Mouse (Mus musculus): ENCODE data around the gene Bsn. TPM values are rescaled to one million over a fixed set of nuclear protein-coding genes. Genes with fewer than 3 reads are reported as not detected.

The Bsn gene
- polyA plus RNA-seq, 1 experiment, result 0.24 TPM

DNA sequence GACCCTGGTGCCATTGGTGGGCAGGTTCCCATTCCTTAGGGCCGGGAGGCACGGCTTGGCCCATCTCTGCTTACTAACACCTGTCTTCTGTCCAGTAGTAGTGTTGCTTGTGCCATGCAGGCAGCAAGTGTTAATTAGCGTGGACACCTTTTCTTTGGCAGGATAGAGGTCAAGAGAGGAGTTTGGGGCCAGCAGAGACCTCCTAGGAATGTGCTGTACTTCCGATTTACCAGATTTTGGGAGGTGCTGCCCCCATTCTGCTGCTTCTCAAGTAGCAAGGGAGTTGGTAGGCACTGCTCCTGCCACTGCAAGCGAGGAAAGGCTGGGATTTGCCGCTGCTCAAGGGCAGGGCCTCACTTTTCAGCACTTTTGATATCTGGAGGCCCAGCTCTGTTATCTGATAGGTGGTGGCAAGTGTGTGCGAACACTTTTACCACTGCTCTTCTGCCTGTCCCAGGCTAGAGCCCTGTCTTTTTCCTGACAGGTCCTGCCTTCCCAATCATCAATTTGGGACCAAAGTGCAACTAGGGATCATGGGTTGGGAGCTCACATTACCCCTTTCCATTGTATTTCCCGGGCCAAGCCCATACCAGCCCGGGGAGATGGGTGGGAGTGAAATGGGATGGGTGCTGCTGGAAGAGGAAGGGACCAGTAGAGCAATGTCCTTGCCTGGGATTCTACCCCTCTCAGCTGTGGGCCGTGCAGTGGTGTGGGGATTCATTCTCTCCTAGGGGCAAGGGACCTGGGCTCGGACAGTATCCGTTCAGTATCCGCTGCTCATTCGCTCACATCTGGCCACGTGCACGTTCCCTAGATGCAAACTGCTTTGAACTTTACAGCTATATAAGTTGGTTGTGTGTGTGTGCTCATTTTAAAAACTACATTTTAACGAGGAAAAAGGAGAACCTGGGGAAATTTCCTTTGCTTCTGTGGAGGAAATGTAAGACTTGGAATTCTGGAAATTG is 142.3 kb downstream of the Bsn start:
- H3K4me3 ChIP-seq (ENCODE audit: insufficient read depth, low read depth, low read length), result peak overlapping the region; percentile 52; the same call in 1 of the 2 replicates

DNA sequence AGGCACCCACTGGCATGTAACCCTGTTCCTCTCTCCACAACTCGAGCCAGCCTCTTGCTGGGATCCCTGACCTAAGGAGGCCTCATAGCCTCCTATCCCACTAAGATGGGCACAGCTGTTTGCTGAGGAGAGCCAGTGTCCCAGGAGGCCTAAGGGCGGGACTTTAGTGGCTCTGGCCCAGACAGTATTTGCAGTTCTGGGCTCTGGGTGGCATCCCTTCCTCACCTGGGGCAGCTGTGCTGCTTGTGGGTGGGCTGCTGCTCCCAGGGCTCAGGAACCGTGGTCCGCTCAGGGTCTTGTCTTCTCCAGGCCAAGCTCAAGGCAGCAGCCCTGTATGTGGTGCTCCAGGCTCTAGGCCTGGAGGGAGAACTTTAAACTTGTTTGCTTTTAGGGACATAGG is 143.6 kb downstream of the Bsn start:
- no peak overlapping the region for H3K27ac ChIP-seq (replicated peaks; ENCODE audit: low read depth, low read length)
- no peak overlapping the region for H3K4me3 ChIP-seq (ENCODE audit: insufficient read depth, low read depth, low read length)
- no peaks in the 10 kb centered on the region; the same call in 1 of the 2 replicates for H3K4me1 ChIP-seq (ENCODE audit: control insufficient read depth, insufficient read depth, insufficient read length, low read length)

More for the DNA sequence above, 142.3 kb downstream of the Bsn start:
- no peak overlapping the region for H3K27ac ChIP-seq (replicated peaks; ENCODE audit: low read depth, low read length)
- no peaks in the 10 kb centered on the region; the same call in 1 of the 2 replicates for H3K4me1 ChIP-seq (ENCODE audit: control insufficient read depth, insufficient read depth, insufficient read length, low read length)

Other genes starting within 250 kb of the Bsn start
- gene Traip, start 240.2 kb downstream of the Bsn start, polyA plus RNA-seq (2012; ENCODE audit: insufficient read depth, insufficient read length, missing spikeins), result not detected in 2 replicates
- 7.0 and 13.8 TPM in 2 replicates for gene Uba7, start 214.9 kb downstream of the Bsn start, polyA plus RNA-seq (2012; ENCODE audit: insufficient read depth, insufficient read length, missing spikeins)
- gene Gm20661, start 207.3 kb downstream of the Bsn start, polyA plus RNA-seq (2012; ENCODE audit: insufficient read depth, insufficient read length, missing spikeins), result not detected in 2 replicates
- gene Inka1, start 204.5 kb downstream of the Bsn start, polyA plus RNA-seq (2012; ENCODE audit: insufficient read depth, insufficient read length, missing spikeins), result 5.1 and 5.5 TPM in 2 replicates
- gene Cdhr4, start 197.9 kb downstream of the Bsn start, polyA plus RNA-seq (2012; ENCODE audit: insufficient read depth, insufficient read length, missing spikeins), result not detected in 2 replicates
- not detected in 2 replicates for gene Gm20662, start 194.0 kb downstream of the Bsn start, polyA plus RNA-seq (2012; ENCODE audit: insufficient read depth, insufficient read length, missing spikeins)
- gene Ip6k1, start 187.9 kb downstream of the Bsn start, polyA plus RNA-seq (2012; ENCODE audit: insufficient read depth, insufficient read length, missing spikeins), result 14.7 and 20.7 TPM in 2 replicates
- 8.2 and 11.1 TPM in 2 replicates for gene Gmppb, start 141.1 kb downstream of the Bsn start, polyA plus RNA-seq (2012; ENCODE audit: insufficient read depth, insufficient read length, missing spikeins)
- 0.40 and 0.88 TPM in 2 replicates for gene Amigo3, start 137.2 kb downstream of the Bsn start, polyA plus RNA-seq (2012; ENCODE audit: insufficient read depth, insufficient read length, missing spikeins)
- not detected in 2 replicates for gene Mst1, start 109.9 kb downstream of the Bsn start, polyA plus RNA-seq (2012; ENCODE audit: insufficient read depth, insufficient read length, missing spikeins)
- gene Rnf123, start 107.0 kb downstream of the Bsn start, polyA plus RNA-seq (2012; ENCODE audit: insufficient read depth, insufficient read length, missing spikeins), result 40.0 TPM in 2 replicates
- gene Apeh, start 95.8 kb downstream of the Bsn start, polyA plus RNA-seq (2012; ENCODE audit: insufficient read depth, insufficient read length, missing spikeins), result 41.1 and 58.6 TPM in 2 replicates
- gene Dag1, start 73.6 kb upstream of the Bsn start, polyA plus RNA-seq (2012; ENCODE audit: insufficient read depth, insufficient read length, missing spikeins), result 116 and 133 TPM in 2 replicates
- gene Nicn1, start 100.0 kb upstream of the Bsn start, polyA plus RNA-seq (2012; ENCODE audit: insufficient read depth, insufficient read length, missing spikeins), result 21.6 and 23.1 TPM in 2 replicates
- gene Amt, start 106.5 kb upstream of the Bsn start, polyA plus RNA-seq (2012; ENCODE audit: insufficient read depth, insufficient read length, missing spikeins), result 2.0 and 2.8 TPM in 2 replicates
- 299 and 302 TPM in 2 replicates for gene Rhoa, start 115.7 kb upstream of the Bsn start, polyA plus RNA-seq (2012; ENCODE audit: insufficient read depth, insufficient read length, missing spikeins)
- gene Tcta, start 115.8 kb upstream of the Bsn start, polyA plus RNA-seq (2012; ENCODE audit: insufficient read depth, insufficient read length, missing spikeins), result 24.2 and 32.4 TPM in 2 replicates
- gene Gpx1, start 148.5 kb upstream of the Bsn start, polyA plus RNA-seq (2012; ENCODE audit: insufficient read depth, insufficient read length, missing spikeins), result 770 and 989 TPM in 2 replicates
- gene Usp4, start 157.5 kb upstream of the Bsn start, polyA plus RNA-seq (2012; ENCODE audit: insufficient read depth, insufficient read length, missing spikeins), result 48.4 and 52.8 TPM in 2 replicates
- gene 1700102P08Rik, start 202.4 kb upstream of the Bsn start, polyA plus RNA-seq (2012; ENCODE audit: insufficient read depth, insufficient read length, missing spikeins), result not detected in 2 replicates
- gene Ccdc36, start 238.1 kb upstream of the Bsn start, polyA plus RNA-seq (2012; ENCODE audit: insufficient read depth, insufficient read length, missing spikeins), result not detected in 2 replicates
- not detected in 2 replicates for gene BC048562, start 246.1 kb upstream of the Bsn start, polyA plus RNA-seq (2012; ENCODE audit: insufficient read depth, insufficient read length, missing spikeins)